Mouse (Mus musculus) heart, embryonic 15.5 days (tissue): ENCODE results near the gene Hist2h4. TPM values are rescaled to one million over a fixed set of nuclear protein-coding genes. Genes with fewer than 3 reads are reported as not detected.
"Not testable (repeated sequence)": the region's sequence is repeated elsewhere in the genome, so short reads cannot be mapped to it uniquely, and the experiment has no call there.

ENCODE experiments used
- ATAC-seq: fragments of 200-750 bp; cut with Nextera tagmentation; replicated peaks from 2 replicates; pipeline ENCODE4 v1.8.0; 2017; ENCODE audit warnings: low read depth, moderate TSS enrichment; ENCODE audit not compliant: insufficient number of reproducible peaks, insufficient read depth, low FRiP score
- H3K27ac ChIP-seq: fragments of 300-500 bp; sonication (generic); 2 replicates; pipeline ENCODE4 v1.5.1; 2015; ENCODE audit warnings: mild to moderate bottlenecking, inconsistent platforms
- H3K27me3 ChIP-seq: fragments of 300-500 bp; sonication (generic); 2 replicates; pipeline ENCODE4 v1.6.1; 2015; ENCODE audit warnings: inconsistent platforms
- H3K36me3 ChIP-seq: fragments of 300-500 bp; sonication (generic); 2 replicates; pipeline ENCODE4 v1.6.1; 2015; ENCODE audit warnings: mild to moderate bottlenecking, inconsistent platforms
- H3K4me1 ChIP-seq: fragments of 300-500 bp; sonication (generic); replicated peaks from 2 replicates; pipeline ENCODE4 v1.6.1; 2015; ENCODE audit warnings: inconsistent platforms
- H3K4me2 ChIP-seq: fragments of 300-500 bp; sonication (generic); 2 replicates; pipeline ENCODE4 v1.6.1; 2015; ENCODE audit warnings: inconsistent platforms, mild to moderate bottlenecking, moderate library complexity
- H3K4me3 ChIP-seq: fragments of 300-500 bp; sonication (generic); 2 replicates; pipeline ENCODE4 v1.5.1; 2015; ENCODE audit warnings: mild to moderate bottlenecking, inconsistent platforms
- H3K9ac ChIP-seq: fragments of 300-500 bp; sonication (generic); 2 replicates; pipeline ENCODE4 v1.6.1; 2015; ENCODE audit warnings: mild to moderate bottlenecking, inconsistent platforms
- H3K9me3 ChIP-seq: fragments of 300-500 bp; sonication (generic); replicated peaks from 2 replicates; pipeline ENCODE4 v1.6.1; 2016; ENCODE audit warnings: inconsistent platforms
- WGBS: fragments of 180-500 bp; shearing (Covaris S2); methylation state at CpG from one replicate; pipeline ENCODE4 v1.1.7; 2015; ENCODE audit warnings: mixed read lengths; 5-methylcytosine and 5-hydroxymethylcytosine counted together
- polyA plus RNA-seq: library from polyadenylated mRNA; unstranded; fragments of >200 nt; fragmentation: Nextera tagmentation; extraction: Ambion mirVana; gene quantifications from 2 replicates; pipeline ENCODE4 v1.2.1, GENCODE M21; 2015

Gene Hist2h4
- polyA plus RNA-seq, 1 experiment from 2014 or later = 3.9 TPM

DNA sequence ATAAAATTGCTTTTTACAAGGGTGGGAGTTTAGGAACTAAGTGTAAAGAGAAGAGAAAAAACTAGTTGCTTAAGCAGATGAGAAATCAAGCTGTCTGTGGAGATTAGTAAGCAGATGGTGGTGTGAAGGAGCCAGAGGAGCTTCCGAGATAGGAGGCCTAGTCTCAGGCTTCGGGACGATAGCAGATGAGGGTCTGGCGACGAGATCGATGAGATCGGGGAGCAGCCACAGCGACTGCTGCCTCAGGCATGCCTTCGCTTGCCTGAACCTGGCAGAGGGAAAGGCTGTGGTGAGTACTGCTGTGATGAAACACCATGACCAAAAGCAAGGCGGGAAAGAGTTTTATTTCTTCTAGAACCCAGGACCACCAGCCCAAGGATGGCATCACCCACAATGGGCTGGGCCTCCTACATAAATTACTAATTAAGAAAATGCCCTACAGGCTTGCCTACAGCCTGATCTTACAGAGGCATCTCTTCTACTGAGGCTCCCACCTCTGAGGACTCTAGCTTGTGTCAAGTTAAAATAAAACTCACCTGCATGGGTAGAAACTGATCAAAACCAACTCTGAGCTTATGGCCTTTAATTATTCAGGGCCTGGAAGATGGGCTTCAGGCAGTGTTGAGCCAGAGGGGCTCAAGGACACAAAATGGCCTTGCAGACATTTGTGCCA lies 8.3 kb downstream of the Hist2h4 start:
- H3K4me2 ChIP-seq = no peak overlapping the region
- no peak overlapping the region for H3K27ac ChIP-seq
- no peak for ATAC-seq
- no peaks in the 10 kb centered on the region for H3K36me3 ChIP-seq
- no peak overlapping the region for H3K9ac ChIP-seq
- H3K27me3 ChIP-seq = no peaks in the 10 kb centered on the region
- 27% methylated on average over 10 of the region's 10 CpGs for WGBS
- H3K4me1 ChIP-seq = 0 out of 2 replicates have a peak, but pooled peaks cover 8% of the 10 kb centered on the region
- H3K9me3 ChIP-seq = no peaks in the 10 kb centered on the region
- no peak overlapping the region for H3K4me3 ChIP-seq

DNA sequence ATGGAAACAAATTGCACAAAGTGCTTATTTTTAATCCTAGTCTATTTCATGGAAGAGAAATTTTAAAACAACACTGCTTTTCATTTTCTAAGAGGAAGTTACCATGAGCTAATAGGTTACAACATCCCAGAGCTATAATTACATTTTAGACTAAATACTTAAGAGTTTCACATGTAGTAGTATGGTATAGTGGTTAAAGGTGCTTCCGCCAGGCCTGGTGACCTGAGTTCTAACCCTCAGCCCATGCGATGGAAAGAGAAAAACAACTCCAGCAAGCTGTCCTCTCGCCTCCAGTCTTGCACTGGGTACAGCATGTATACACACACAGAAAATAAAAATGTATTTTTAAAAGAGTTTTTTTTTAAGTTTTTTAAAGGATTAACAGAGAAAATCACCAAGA lies 11.3 kb downstream of the Hist2h4 start:
- no peaks in the 10 kb centered on the region for H3K9me3 ChIP-seq
- no peak overlapping the region for H3K4me3 ChIP-seq
- WGBS = 86% methylated on average over 3 of the region's 3 CpGs
- peaks cover 25% of the 10 kb centered on the region for H3K4me1 ChIP-seq
- ATAC-seq = no peak
- H3K9ac ChIP-seq = no peak overlapping the region
- no peak overlapping the region for H3K4me2 ChIP-seq
- no peaks in the 10 kb centered on the region for H3K27me3 ChIP-seq
- no peak overlapping the region for H3K27ac ChIP-seq
- no peaks in the 10 kb centered on the region for H3K36me3 ChIP-seq

DNA sequence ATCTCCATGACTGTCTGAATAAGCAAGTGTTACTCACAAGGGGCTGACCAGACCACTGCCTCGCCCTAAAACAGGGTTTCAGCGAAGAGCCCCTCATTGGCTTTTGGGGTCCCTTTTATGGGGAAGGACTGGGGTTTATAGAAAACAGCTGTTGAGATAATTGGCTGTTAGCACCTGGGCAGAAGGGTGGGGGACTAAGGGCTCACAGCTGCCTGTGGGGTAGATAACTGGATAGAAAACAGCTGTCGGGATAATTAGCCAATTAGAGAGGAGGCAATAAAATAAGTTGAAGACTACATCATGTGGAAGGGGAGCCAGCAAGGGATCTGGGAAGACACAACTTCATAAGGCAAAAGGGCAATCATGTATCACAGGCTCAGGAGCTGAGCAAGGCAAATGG lies 12.2 kb downstream of the Hist2h4 start:
- Histone ChIP-seq H3K36me3 (no peaks in the 10 kb centered on the region), H3K9ac (no peak overlapping the region), H3K4me1 (peaks cover 22% of the 10 kb centered on the region), H3K27ac (no peak overlapping the region), H3K4me2 (no peak overlapping the region), H3K9me3 (no peaks in the 10 kb centered on the region), H3K4me3 (no peak overlapping the region), H3K27me3 (no peaks in the 10 kb centered on the region)
- WGBS = 71% methylated on average over 3 of the region's 3 CpGs
- no peak for ATAC-seq

DNA sequence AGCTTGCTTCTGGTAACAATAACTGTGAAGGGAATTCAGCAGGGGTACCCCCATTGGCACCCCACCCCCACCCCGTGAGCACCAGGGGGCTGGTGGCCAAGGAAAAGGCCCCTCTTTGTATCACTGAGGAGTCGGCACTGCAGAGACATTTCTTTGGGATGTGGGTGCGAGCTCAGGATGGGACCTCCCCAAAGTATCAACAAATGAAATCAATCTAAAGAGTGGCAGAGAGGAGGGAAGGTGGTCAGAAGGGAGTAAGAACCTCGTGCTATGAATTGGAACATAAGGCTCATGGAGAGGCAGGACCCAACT lies 14.1 kb downstream of the Hist2h4 start:
- H3K27ac ChIP-seq = peak overlapping the region; percentile 4; the same call in 1 of the 2 replicates
- 0 out of 2 replicates have a peak overlapping the region, but pooled peaks have one; percentile 47 for H3K4me3 ChIP-seq
- ATAC-seq = no peak
- peak overlapping the region; percentile 60 for H3K4me2 ChIP-seq
- no peaks in the 10 kb centered on the region for H3K9me3 ChIP-seq
- peak overlapping the region; percentile 18; the same call in 1 of the 2 replicates for H3K9ac ChIP-seq
- no peaks in the 10 kb centered on the region for H3K27me3 ChIP-seq
- WGBS = 51% methylated on average over 4 of the region's 4 CpGs
- no peaks in the 10 kb centered on the region for H3K36me3 ChIP-seq
- H3K4me1 ChIP-seq = peaks cover 26% of the 10 kb centered on the region

DNA sequence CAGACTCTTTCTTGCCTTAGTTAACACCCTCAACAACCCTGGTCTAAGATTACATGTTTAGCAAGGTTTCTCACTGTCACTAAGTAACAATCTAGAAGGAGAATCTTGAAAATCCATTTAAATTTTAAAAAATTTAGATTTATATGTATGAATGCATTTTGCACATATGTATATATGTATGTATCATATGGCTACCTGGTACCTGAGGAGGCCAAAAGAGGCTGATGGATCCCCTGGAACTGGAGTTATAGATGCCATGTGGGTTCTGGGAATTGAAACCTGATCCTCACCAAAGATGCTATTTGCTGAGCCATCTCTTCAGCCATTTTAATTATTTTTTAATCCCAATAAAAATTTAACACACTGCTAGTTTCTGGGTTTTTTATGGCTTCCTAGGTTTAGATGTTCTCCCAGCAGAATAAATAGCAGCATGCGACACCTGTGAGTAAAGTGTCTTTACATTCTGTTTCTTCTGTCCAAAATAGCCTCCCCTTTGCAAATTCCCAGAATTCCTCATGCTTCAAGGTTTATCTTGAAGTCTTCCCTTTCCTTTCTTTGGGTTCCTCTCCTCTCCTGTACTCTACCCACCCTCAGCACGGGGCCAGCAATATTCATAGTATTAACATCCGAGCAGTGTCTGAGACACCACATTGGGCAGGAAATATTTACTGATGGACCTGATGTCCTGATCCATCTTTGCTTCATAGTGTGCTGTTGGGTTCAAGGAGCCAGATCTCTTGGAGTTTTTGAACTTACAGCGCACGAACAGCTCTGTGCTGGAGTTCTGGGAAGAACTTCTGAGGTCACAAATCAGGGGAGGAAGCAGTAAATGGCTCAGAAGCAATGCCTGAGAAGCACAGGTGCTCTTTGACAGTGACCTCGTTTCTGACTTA lies 14.7 kb downstream of the Hist2h4 start:
- ATAC-seq = no peak
- 44% methylated on average over 6 of the region's 6 CpGs for WGBS
- Histone ChIP-seq H3K9me3 (no peaks in the 10 kb centered on the region), H3K4me1 (peaks cover 32% of the 10 kb centered on the region), H3K27ac (peak overlapping the region; percentile 4), H3K27me3 (no peaks in the 10 kb centered on the region), H3K9ac (peak overlapping the region; percentile 18; the same call in 1 of the 2 replicates), H3K36me3 (no peaks in the 10 kb centered on the region), H3K4me2 (peak overlapping the region; percentile 60), H3K4me3 (peak overlapping the region; percentile 47)

DNA sequence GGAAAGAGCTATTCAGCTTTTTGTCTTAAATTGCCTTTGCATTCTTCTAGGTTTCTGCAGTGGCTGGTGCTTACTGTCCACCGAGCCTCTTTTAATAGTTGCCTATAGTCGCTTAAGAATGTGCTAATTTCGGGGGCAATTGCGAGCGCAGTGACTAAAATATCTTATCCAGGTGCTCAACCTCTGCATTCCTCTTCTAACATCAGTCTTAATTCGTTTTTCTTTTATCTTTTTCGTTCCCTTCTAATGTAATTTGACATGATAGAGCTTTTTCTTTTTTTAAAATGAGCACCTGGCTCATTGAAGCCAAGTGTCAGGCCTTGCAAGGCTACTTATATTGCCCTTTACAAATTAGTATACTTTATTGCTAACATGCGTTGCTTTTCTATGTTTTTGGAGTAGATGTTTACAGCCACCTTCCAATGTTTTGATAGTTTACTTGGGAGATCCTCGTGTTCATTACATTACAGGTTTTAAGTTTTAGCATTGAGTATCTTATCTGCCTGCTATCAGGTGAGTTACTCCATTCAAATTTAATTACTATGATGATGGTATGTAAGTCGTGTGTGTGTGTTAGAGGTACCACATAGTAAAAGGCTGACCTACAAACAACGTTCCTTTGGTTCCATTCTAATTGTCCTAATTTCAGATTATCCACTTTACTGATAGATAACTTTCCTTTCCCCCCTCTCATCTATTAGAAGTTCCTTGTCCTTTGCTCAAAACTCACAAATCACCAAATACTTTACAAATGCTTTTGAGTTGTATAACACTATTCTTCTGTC lies 15.6 kb downstream of the Hist2h4 start:
- Histone ChIP-seq H3K4me2 (peak overlapping the region; percentile 60), H3K27me3 (no peaks in the 10 kb centered on the region), H3K36me3 (no peaks in the 10 kb centered on the region), H3K4me1 (peaks cover 35% of the 10 kb centered on the region), H3K9me3 (no peaks in the 10 kb centered on the region), H3K27ac (peak overlapping the region; percentile 27; the same call in 1 of the 2 replicates), H3K4me3 (peak overlapping the region; percentile 47), H3K9ac (peak overlapping the region; percentile 50)
- 9% methylated on average over 11 of the region's 11 CpGs for WGBS
- ATAC-seq = no peak

DNA sequence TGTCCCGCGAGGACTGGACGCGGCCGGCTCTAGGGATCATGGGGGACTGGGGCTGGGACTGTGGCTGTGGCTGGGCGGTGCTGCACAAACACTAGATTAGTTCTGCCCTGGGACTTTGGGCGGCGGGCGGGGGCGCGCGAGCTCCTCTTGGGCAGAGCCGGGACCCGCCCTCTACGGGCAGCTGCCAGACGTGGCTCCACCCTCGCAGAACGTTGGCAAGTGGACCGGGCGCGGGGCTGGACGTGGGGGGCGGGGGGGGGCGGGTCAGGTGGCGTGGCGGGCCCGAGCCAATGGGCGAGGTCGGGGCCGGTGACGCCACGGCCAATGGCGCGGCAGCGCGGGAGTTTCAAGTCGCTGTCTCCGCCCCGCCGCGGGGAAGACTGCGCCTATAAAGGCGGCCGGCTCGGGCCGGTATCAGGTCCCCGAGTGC lies 16.7 kb downstream of the Hist2h4 start, which contains the start of gene Hist2h3c1:
TSS of gene Hist2h3c1 (plus strand) at position 259 of the 430 bp plus-strand sequence.
- peak within 1 kb of the TSS; percentile 50 for H3K9ac ChIP-seq
- H3K4me2 ChIP-seq = peak within 1 kb of the TSS; percentile 60
- WGBS = 0% methylated on average over 9 of the region's 47 CpGs
- H3K4me3 ChIP-seq = peak within 1 kb of the TSS; percentile 47
- H3K4me1 ChIP-seq = peaks cover 35% of the 10 kb centered on the region
- peak; percentile 91 for ATAC-seq
- H3K36me3 ChIP-seq, H3K9me3 ChIP-seq, H3K27me3 ChIP-seq: not testable (repeated sequence)
- H3K27ac ChIP-seq = peak within 1 kb of the TSS; percentile 77

DNA sequence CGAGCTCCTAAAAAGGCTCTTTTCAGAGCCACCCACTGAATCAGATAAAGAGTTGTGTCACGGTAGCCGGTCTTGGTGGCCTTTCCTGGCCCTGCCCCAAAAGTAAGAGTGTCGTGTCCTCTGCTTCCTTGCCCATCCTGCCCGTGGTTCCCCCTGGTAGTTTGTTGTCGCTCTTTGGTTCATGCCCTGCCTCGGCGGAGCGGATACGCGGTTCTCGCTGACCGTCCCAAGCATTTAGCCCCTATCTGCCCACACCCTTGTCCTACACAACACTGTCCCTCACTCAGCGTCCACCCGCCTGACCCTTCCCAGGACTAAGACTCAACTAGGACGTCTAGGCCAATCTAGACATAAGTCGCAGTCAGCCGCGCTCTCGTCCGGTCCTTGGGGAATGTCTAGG lies 17.1 kb downstream of the Hist2h4 start:
- peak; percentile 1 for ATAC-seq
- Histone ChIP-seq H3K4me3 (peak overlapping the region; percentile 41), H3K4me1 (peaks cover 35% of the 10 kb centered on the region), H3K4me2 (peak overlapping the region; percentile 43; the same call in 1 of the 2 replicates), H3K27ac (peak overlapping the region; percentile 77)
- H3K36me3 ChIP-seq, H3K9me3 ChIP-seq, H3K9ac ChIP-seq, H3K27me3 ChIP-seq: not testable (repeated sequence)
- WGBS = 0% methylated on average over 10 of the region's 21 CpGs

DNA sequence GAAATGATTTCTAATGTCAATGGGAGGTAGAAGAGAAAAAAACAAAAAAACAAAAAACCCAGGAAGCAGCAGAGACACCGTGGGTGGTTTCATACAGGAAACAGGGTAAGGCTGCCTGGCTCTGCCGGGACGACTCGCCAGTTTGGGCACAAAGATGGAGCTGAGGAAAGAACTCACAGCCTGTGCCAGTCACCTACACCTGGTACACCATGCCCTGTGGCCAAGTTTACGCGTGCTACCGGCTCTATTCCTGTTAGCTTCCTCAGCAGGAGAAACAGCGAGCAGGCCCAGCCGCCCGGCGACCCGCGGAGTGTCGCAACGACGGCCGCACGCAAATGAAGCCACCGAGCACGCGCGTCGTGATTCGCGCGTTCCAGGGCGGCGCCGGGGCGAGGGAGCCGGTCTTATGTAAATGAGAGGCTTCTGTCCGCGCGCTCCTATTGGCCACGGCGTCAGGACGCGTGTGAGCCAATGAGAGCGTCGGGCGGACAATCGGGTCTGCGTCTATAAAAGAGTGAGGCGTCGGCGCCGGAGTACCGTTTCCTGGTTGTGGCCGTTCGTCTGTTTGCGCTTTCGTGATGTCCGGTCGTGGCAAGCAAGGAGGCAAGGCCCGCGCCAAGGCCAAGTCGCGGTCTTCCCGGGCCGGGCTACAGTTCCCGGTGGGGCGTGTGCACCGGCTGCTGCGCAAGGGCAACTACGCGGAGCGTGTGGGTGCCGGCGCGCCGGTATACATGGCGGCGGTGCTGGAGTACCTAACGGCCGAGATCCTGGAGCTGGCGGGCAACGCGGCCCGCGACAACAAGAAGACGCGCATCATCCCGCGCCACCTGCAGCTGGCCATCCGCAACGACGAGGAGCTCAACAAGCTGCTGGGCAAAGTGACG lies 17.9 kb downstream of the Hist2h4 start, which contains the start of gene Hist2h2aa1:
TSS of gene Hist2h2aa1 (plus strand) at position 495 of the 884 bp plus-strand sequence.
- H3K27me3 ChIP-seq, H3K36me3 ChIP-seq, H3K9me3 ChIP-seq: not testable (repeated sequence)
- peak; percentile 87 for ATAC-seq
- Histone ChIP-seq H3K4me1 (peaks cover 37% of the 10 kb centered on the region), H3K4me3 (peak within 1 kb of the TSS; percentile 50), H3K27ac (peak within 1 kb of the TSS; percentile 96), H3K9ac (peak within 1 kb of the TSS; percentile 66), H3K4me2 (peak within 1 kb of the TSS; percentile 73)
- WGBS = under 1% methylated on average over 41 of the region's 88 CpGs

DNA sequence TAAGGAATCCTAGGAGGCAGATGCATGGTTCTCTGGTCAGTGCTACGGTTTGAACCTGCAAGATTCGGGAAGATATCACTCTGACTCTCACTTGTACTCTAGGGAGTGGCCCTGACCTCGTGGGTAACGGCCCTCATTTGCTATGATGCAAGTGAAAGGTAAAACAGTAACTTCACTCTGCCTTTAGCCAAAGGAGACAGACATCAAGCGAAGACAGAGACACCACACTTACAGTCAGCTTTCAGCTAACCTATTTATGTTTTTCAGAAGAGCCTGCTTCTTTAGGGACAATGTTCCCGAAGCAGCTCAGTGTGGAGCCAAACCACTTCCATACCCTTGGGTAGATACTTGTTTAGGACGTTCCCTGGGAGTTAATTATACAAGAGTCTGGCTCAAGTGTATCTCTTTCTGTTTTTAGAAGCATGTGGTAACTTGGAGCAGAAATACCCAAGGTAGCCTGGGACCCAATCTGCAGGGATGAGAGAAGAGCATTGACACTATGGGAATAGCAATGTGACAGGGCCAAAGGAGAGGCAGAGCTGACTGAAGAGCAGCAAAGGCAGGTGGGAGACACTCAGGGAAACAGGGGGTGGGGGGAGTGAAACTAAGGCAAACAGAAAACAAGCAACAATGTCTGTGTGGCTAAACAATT lies 19.1 kb downstream of the Hist2h4 start:
- peaks cover 35% of the 10 kb centered on the region for H3K4me1 ChIP-seq
- no peaks in the 10 kb centered on the region for H3K9me3 ChIP-seq
- 76% methylated on average over 7 of the region's 7 CpGs for WGBS
- no peaks in the 10 kb centered on the region for H3K27me3 ChIP-seq
- H3K27ac ChIP-seq = peak overlapping the region; percentile 96
- H3K4me2 ChIP-seq = peak overlapping the region; percentile 73
- H3K36me3 ChIP-seq = no peaks in the 10 kb centered on the region
- peak overlapping the region; percentile 66; the same call in 1 of the 2 replicates for H3K9ac ChIP-seq
- peak overlapping the region; percentile 50; the same call in 1 of the 2 replicates for H3K4me3 ChIP-seq
- ATAC-seq = no peak
